In the genomic region with DNA sequence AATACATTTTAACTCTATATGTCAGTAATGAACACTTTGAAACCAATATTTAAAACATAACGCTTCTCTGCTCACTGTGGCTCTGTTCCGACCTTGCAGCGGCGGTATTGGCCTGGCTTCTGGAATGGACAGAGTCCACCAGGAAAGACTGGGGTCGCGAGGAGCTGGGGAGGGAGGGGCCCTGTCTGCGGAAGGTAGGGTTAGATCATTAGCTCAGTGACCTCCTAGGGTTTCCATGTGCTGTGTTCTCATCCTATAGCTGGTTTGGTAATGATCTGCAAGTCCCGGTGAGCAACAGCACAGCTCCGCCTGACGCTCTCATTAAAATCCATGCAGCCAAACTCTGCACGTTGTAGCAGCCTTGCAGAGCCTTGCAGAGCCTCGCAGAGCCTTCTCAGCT, we compare ENCODE assay signal across 15 mouse cellular contexts.
"Had no signal": no experiment of that assay in that cellular context is flagged by ENCODE, and none has a peak within 500 bp of the region (broad histone marks: within the 10 kb centered on the region; RNA-seq: fewer than 3 reads in every experiment).

No protein-coding gene starts in this region.

- DNase-seq: kidney, adult 9 months; kidney, postnatal 36 days; lung, postnatal 14 days; right cerebral cortex, adult 18-20 months; right cerebral cortex, postnatal 25 days; thymus, adult 2 months; thymus, postnatal 25 days had no signal

- H3K27me3 ChIP-seq: limb, embryonic 15.5 days; liver, embryonic 12.5 days; midbrain, embryonic 12.5 days had no signal

- H3K9me3 ChIP-seq: limb, embryonic 15.5 days; liver, embryonic 12.5 days; midbrain, embryonic 12.5 days; neural tube, embryonic 13.5 days had no signal

- H3K27ac ChIP-seq: hindbrain, embryonic 14.5 days; layer of hippocampus, adult 2 months; limb, embryonic 15.5 days; liver, embryonic 12.5 days; midbrain, embryonic 12.5 days; neural tube, embryonic 13.5 days had no signal

- H3K4me2 ChIP-seq: hindbrain, embryonic 14.5 days; limb, embryonic 15.5 days; liver, embryonic 12.5 days; midbrain, embryonic 12.5 days; neural tube, embryonic 13.5 days had no signal

- H3K4me3 ChIP-seq: layer of hippocampus, adult 2 months; limb, embryonic 15.5 days; liver, embryonic 12.5 days; midbrain, embryonic 12.5 days; neural tube, embryonic 13.5 days had no signal

- H3K4me1 ChIP-seq: neural tube, embryonic 13.5 days had no signal

- H3K9ac ChIP-seq: hindbrain, embryonic 14.5 days; limb, embryonic 15.5 days; liver, embryonic 12.5 days; midbrain, embryonic 12.5 days; neural tube, embryonic 13.5 days had no signal

- ATAC-seq: intestine, embryonic 16.5 days; liver, embryonic 12.5 days; midbrain, embryonic 16.5 days had no signal

- H3K36me3 ChIP-seq: limb, embryonic 15.5 days; liver, embryonic 12.5 days; midbrain, embryonic 12.5 days; neural tube, embryonic 13.5 days had no signal
